Mouse (Mus musculus) cortical plate, adult 2 months (tissue): ENCODE results near the gene Rrp1. TPM values are rescaled to one million over a fixed set of nuclear protein-coding genes. Genes with fewer than 3 reads are reported as not detected.

ENCODE experiments used
- H3K27ac ChIP-seq: fragments of 200-500 bp; 2 replicates; pipeline ENCODE4 v1.5.1; 2012; ENCODE audit warnings: low read length, control low read depth, inconsistent platforms; ENCODE audit not compliant: insufficient read depth
- H3K4me1 ChIP-seq: fragments of 200-500 bp; 2 replicates; pipeline ENCODE4 v1.6.1; 2011; ENCODE audit warnings: low read length; ENCODE audit not compliant: control insufficient read depth, insufficient read depth
- H3K4me3 ChIP-seq: fragments of 200-500 bp; 2 replicates; pipeline ENCODE4 v1.5.1; 2011; ENCODE audit warnings: mild to moderate bottlenecking, low read length, control low read depth; ENCODE audit not compliant: insufficient read depth
- CTCF ChIP-seq: fragments of 200-500 bp; IDR thresholded peaks from 2 replicates; pipeline ENCODE4 v1.5.1; 2011; ENCODE audit warnings: mild to moderate bottlenecking, control low read depth, low read length; ENCODE audit not compliant: insufficient read depth; ENCODE audit errors: extremely low read depth
- POLR2A ChIP-seq: fragments of 200-500 bp; IDR thresholded peaks from 2 replicates; pipeline ENCODE4 v1.6.1; 2011; ENCODE audit warnings: mild to moderate bottlenecking, low read length, control low read depth; ENCODE audit not compliant: insufficient read depth; ENCODE audit errors: extremely low read depth
- polyA plus RNA-seq: library from polyadenylated mRNA; depleted of rRNA; stranded (reverse); fragments of >200 nt; gene quantifications from 2 replicates; pipeline ENCODE4 v1.2.3, GENCODE M21; 2012

The Rrp1 gene
- polyA plus RNA-seq, 1 experiment = 519 TPM

GRCm38 (mm10) chr10:78390982-78391470 is 21.8 kb downstream of the Rrp1 start:
- no peak overlapping the region for H3K4me3 ChIP-seq
- H3K4me1 ChIP-seq = peaks cover 12% of the 10 kb centered on the region
- no peak for TF ChIP-seq CTCF
- no peak for TF ChIP-seq POLR2A
- H3K27ac ChIP-seq = no peak overlapping the region

- Histone ChIP-seq H3K27ac (peak overlapping the region; percentile 69), H3K4me3 (no peak overlapping the region)
Measured at GRCm38 (mm10) chr10:78388216-78388980, 24.4 kb downstream of the Rrp1 start.

GRCm38 (mm10) chr10:78385520-78385919 is 27.3 kb downstream of the Rrp1 start:
- H3K4me3 ChIP-seq = no peak overlapping the region
- no peak for TF ChIP-seq CTCF
- TF ChIP-seq POLR2A = no peak
- H3K4me1 ChIP-seq = peaks cover 10% of the 10 kb centered on the region
- no peak overlapping the region for H3K27ac ChIP-seq

More at GRCm38 (mm10) chr10:78388216-78388980, 24.4 kb downstream of the Rrp1 start:
- no peak for TF ChIP-seq POLR2A
- H3K4me1 ChIP-seq = peaks cover 12% of the 10 kb centered on the region

- H3K4me3 ChIP-seq = no peak overlapping the region
- H3K27ac ChIP-seq = no peak overlapping the region
- TF ChIP-seq CTCF (no peak), POLR2A (no peak)
- H3K4me1 ChIP-seq = peaks cover 2% of the 10 kb centered on the region; the same call in 1 of the 2 replicates
Measured at GRCm38 (mm10) chr10:78383567-78383966, 29.3 kb downstream of the Rrp1 start.

GRCm38 (mm10) chr10:78378516-78378915 is 34.3 kb downstream of the Rrp1 start:
- H3K4me3 ChIP-seq = no peak overlapping the region

GRCm38 (mm10) chr10:78372681-78373668 is 39.9 kb downstream of the Rrp1 start:
- no peak for TF ChIP-seq POLR2A
- TF ChIP-seq CTCF = no peak
- Histone ChIP-seq H3K4me1 (peaks cover 1% of the 10 kb centered on the region; the same call in 1 of the 2 replicates), H3K27ac (no peak overlapping the region), H3K4me3 (0 out of 2 replicates have a peak overlapping the region, but pooled peaks have one; percentile 1)

More at GRCm38 (mm10) chr10:78378516-78378915, 34.3 kb downstream of the Rrp1 start:
- TF ChIP-seq POLR2A (no peak), CTCF (no peak)
- Histone ChIP-seq H3K4me1 (peaks cover 1% of the 10 kb centered on the region; the same call in 1 of the 2 replicates), H3K27ac (no peak overlapping the region)

- TF ChIP-seq POLR2A = no peak
- TF ChIP-seq CTCF = no peak
- no peak overlapping the region for H3K27ac ChIP-seq
- H3K4me3 ChIP-seq = no peak overlapping the region
- peaks cover 1% of the 10 kb centered on the region; the same call in 1 of the 2 replicates for H3K4me1 ChIP-seq
Measured at GRCm38 (mm10) chr10:78371746-78372145, 41.1 kb downstream of the Rrp1 start.

- Histone ChIP-seq H3K27ac (no peak overlapping the region), H3K4me1 (no peaks in the 10 kb centered on the region), H3K4me3 (no peak overlapping the region)
- TF ChIP-seq POLR2A (no peak), CTCF (no peak)
Measured at GRCm38 (mm10) chr10:78367586-78367985, 45.3 kb downstream of the Rrp1 start.

- Histone ChIP-seq H3K4me1 (peaks cover 3% of the 10 kb centered on the region; the same call in 1 of the 2 replicates), H3K4me3 (no peak overlapping the region), H3K27ac (no peak overlapping the region)
- TF ChIP-seq CTCF = no peak
- TF ChIP-seq POLR2A = no peak
Measured at GRCm38 (mm10) chr10:78366851-78367312, 46.0 kb downstream of the Rrp1 start.

- TF ChIP-seq POLR2A (no peak), CTCF (no peak)
- H3K4me1 ChIP-seq = peaks cover 4% of the 10 kb centered on the region; the same call in 1 of the 2 replicates
- no peak overlapping the region for H3K4me3 ChIP-seq
- H3K27ac ChIP-seq = no peak overlapping the region
Measured at GRCm38 (mm10) chr10:78366195-78366834, 46.5 kb downstream of the Rrp1 start.
